Mouse (Mus musculus): ENCODE data around the gene Pcsk7.

Pcsk7 gene

DNA sequence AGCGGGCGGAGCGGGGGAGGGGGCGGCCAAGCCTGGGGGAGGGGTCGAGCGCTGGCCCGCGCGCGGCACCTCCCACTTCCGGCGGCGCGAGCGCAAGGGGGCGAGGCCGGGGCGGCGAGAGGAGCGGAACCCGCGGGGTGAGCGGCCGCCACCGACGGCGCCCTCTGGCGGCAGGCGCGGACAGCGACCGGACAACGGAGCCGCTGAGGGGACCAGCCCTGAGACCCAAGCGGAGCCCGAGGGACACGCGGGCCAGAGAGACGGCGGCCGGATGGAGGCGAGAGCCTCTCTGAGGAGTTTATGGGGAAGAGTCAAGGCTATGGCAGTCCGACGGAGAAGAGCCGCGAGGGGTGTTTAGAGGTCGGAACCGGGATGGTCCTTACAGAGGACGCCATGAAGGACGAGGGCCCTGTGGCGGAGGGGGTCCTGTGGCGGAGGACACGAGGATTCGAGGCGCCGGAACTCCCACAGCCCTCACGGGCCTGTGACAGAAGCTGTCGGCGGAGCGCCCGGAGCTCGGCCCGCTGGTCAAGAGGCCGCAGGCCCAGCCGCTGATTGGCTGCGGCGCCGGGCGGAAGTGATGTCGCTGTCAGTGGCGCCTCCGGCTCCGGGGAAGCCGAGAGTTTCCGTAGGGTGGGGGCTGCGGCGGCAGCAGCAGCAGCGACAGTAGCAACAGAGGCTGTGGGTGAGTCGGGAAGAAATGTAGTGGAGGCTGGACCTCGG, at the start of gene Pcsk7, which contains the start of gene Rnf214:
Gene Pcsk7 (plus strand): TSS at position 143 of the 723 bp plus-strand sequence.
Gene Rnf214 (minus strand): TSS at position 557 of the 723 bp plus-strand sequence.
- DNase-seq (ENCODE audit: low spot score) = peak; percentile 84

GRCm38 (mm10) chr9:45859364-45859763, 46.9 kb upstream of the Pcsk7 start:
- no peak for DNase-seq (ENCODE audit: low spot score)

- DNase-seq (ENCODE audit: low spot score) = no peak
Measured at GRCm38 (mm10) chr9:45861813-45862212, 44.5 kb upstream of the Pcsk7 start.

DNA sequence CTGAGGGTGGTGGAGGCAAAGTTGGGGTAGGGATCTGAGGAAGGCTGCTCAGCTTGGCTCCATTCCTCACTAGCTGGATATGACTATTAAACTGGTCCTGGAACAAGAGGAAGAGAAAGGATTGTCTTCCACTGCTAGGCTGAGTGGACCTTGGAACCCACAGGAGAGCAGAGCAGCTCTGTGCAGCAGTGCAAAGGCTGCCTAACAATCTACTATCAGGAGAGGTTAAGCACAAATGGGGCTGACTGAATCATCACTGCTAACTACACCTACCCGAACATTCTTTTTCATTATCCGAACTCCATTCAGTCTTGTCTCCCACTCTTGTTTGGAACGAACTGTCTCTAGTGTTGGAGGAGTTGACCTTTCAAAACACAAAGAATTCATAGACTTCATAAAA, 37.1 kb upstream of the Pcsk7 start:
- DNase-seq (ENCODE audit: low spot score) = no peak

GRCm38 (mm10) chr9:45870265-45870664, 36.0 kb upstream of the Pcsk7 start:
- DNase-seq (ENCODE audit: low spot score) = no peak

- DNase-seq (ENCODE audit: low spot score) = no peak
Measured at GRCm38 (mm10) chr9:45877928-45878327, 28.4 kb upstream of the Pcsk7 start.

GRCm38 (mm10) chr9:45893681-45894080, 12.6 kb upstream of the Pcsk7 start:
- DNase-seq (ENCODE audit: low spot score) = no peak

DNA sequence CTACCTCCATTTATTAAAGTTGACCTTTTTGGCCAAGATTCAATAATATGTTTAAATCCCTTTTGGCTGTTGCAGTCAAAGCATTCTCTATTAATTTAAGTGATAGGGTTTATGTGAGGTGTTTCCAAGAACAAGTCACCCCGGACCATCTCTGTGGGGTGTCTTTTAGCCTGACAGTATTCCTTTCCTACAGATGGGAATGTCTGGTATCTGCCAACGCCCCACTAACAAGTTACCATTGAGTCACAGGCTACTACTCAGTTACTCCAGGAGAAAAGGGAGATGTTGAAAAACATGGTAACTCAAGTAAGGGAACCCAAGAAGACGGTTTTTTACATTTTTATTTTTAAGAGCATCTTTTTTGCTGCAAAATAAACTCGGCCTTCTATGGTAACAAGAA, 1.1 kb upstream of the Pcsk7 start:
- no peak for DNase-seq (ENCODE audit: low spot score)

GRCm38 (mm10) chr9:45905811-45906237, 473 bp upstream of the Pcsk7 start:
- DNase-seq (ENCODE audit: low spot score) = no peak

DNA sequence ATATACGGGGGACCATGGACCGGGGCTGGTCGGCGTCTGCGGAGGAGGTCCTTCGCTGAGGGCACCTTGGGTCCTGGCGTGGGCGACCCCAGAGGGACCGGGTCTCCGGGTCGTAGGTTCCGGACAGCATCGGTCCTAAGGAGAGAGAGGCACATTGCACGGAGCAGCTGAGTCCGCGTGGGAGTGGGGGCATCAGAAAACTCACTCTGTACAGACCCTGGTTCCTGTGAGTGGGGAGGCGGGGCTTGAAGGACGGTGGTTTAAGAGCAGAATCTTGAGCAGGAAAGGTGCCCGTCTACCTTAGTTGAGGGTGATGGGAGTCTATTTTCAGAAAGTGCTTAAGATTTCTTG, 756 bp downstream of the Pcsk7 start:
- DNase-seq (ENCODE audit: low spot score) = peak; percentile 26

DNA sequence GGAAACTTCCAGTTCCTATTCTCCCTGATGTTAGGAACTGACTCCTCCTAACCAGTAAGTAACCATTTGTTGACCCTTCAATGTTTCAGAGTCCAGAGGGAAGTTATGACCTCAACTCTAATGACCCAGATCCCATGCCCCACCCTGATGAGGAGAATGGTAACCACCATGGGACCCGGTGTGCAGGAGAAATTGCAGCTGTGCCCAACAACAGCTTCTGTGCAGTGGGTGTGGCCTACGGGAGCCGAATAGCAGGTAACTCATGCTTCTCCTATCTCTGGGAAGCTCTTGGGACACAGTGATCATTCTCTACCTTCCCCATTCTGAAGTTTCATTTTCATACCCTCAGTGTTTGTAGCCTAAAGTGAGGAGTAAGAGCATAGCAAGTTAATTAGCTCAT, 4.7 kb downstream of the Pcsk7 start:
- no peak for DNase-seq (ENCODE audit: low spot score)

GRCm38 (mm10) chr9:45911673-45912072, 5.4 kb downstream of the Pcsk7 start:
- DNase-seq (ENCODE audit: low spot score) = peak; percentile 49

DNA sequence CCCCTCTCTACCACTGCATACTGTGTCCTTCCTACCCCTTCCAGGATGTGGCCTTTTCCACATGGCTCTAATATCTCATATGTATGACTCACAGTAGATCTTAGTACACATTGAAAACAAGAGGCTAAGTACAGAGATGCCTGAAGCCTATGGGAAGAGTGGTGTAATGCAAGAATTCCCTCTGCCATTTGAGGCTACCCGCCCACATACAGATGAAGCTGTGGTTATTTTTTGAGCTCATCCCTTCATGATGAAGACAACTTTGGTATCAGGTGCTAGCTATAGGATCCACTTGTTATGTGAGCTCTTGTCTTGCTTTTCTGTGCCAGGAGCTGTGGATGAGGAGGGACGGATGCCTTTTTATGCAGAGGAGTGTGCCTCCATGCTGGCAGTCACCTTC, 9.4 kb downstream of the Pcsk7 start:
- DNase-seq (ENCODE audit: low spot score) = no peak

DNA sequence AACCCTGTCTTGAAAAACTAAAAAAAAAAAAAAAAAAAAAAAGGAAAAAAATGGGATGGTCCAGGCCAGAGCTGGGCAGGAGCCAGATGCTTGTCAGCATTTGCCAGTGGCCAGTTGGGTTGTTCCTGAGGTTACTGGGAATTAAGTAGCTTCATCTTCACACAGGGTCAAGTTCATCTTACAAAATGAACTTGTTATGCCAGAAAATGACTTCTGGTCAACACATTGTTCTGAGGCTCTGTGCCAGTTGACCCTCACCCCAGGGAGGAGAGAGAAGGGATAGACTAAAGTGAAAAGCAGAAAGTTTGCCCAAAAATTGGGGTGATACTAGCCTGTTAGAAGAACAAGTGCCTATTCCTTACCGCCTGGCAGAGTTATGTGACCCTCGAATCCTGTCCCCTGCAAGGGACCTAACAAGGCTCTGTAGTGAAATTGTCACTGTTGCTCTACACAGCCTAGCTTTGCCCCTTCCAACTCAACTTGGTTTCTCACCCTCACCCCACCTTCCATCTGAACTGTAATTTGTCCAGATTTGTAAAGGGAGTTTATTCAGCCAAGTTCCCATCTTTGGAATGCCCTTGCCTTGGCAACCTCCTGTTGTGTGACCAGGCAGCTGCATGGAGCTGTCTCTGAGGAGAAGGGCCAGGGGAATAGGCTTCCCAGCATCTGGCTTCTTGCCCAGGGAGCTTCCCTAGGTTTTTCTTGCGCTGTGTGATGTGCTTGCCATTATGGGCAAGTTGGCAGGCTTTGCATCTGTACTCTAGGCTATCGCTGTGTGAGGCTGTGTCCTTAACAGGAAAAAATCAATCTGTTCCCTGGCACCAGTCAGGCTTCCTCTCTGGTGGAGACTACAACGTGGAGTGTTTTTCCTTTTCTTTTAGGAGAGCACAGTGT, 11.0 kb downstream of the Pcsk7 start:
- no peak for DNase-seq (ENCODE audit: low spot score)

DNA sequence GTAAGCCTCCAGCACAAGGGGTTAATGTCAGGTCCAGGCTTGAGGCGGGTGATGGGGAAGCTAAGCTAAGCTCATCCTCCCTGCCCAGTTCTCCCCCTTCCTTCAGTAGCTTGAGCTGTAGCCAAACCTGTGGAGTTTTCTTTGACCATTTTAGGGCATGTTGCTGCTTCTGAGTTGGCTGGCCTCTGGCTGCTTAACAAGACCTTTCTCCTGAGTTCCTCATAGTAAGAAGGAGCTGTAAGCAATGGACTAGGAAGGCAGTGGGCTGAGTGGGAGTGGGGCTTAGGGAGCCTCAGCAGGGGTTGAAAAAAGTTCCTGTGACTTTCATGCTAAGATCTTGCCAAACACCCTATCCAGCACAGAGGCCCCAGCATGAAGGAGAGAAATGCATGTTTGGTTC, 13.6 kb downstream of the Pcsk7 start:
- no peak for DNase-seq (ENCODE audit: low spot score)

DNA sequence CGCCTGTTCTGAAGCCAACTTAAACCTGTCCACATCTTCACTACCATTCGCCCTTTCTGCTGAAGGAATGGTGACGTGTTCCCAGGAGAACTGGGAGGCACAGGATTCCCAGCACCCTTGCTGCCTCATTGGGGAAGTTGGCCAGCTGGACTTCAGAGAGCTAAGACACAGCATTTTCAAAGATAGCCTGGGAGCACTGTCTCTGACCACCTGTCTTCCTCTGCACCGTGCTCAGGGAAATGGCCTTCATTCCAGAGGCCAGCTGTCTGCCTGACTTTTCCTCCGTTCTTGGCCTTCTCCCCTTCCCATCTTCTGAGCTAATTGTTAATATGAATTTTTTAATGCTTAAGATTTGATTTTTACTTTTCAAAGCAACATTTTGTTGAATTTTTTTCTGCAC, 23.0 kb downstream of the Pcsk7 start:
- DNase-seq (ENCODE audit: low spot score) = no peak

GRCm38 (mm10) chr9:45931958-45932357, 25.7 kb downstream of the Pcsk7 start:
- no peak for DNase-seq (ENCODE audit: low spot score)

GRCm38 (mm10) chr9:45932571-45933415, 26.5 kb downstream of the Pcsk7 start:
- DNase-seq (ENCODE audit: low spot score) = no peak

DNA sequence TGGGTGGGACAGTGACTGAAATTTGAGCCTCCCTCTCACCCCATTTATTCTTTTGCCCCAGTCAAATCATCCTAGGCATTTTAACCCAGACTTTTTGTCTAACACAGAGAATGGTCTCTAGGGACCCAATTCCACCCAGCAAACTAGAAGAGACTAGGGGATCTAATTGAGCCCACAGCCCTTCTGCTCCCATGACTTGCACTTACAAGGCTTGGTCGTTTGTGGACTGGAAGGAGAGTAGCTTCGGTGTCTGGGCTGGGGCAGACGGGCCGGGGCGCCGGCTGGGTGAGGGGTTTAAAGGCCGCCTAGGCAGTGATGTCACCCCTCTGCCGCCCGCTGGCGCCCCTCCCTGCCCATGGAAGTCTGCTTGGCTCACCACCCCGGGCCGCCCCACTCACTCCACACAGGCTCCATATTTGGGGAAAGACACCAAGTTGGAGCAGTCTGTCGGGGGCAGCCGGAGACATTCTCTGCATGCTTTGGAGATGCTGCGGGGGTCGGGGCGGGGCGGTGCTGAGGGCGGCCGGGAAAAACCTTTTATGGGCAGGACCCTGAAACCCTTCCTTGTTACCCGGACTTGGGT, 29.4 kb downstream of the Pcsk7 start, which contains the start of gene Tagln:
Gene Tagln (minus strand): TSS at position 431 of the 583 bp plus-strand sequence.
- DNase-seq (ENCODE audit: low spot score) = no peak

GRCm38 (mm10) chr9:45936883-45937282, 30.6 kb downstream of the Pcsk7 start:
- peak; percentile 59 for DNase-seq (ENCODE audit: low spot score)

GRCm38 (mm10) chr9:45938088-45938487, 31.8 kb downstream of the Pcsk7 start:
- no peak for DNase-seq (ENCODE audit: low spot score)

Measured in T-cell, adult 2 months (primary cell).